Mouse (Mus musculus) ES-E14 (cell line): ENCODE measurements around the gene Gdi1.

Source experiments
- MAFK ChIP-seq: IDR thresholded peaks from 2 replicates; pipeline ENCODE4 v1.6.1; 2014; ENCODE audit warnings: mild to moderate bottlenecking, low read depth, low read length, inconsistent platforms; ENCODE audit not compliant: insufficient read depth
- ZNF384 ChIP-seq: IDR thresholded peaks from 2 replicates; pipeline ENCODE4 v1.6.1; 2012; ENCODE audit warnings: low read depth, low read length, inconsistent platforms

- no peak for TF ChIP-seq MAFK
- TF ChIP-seq ZNF384, result no peak
Measured at GRCm38 (mm10) chrX:74299721-74300120, 5.1 kb upstream of the Gdi1 start.
